Mouse (Mus musculus) MEL (cell line): ENCODE results near the gene Morn3. TPM values are rescaled to one million over a fixed set of nuclear protein-coding genes. Genes with fewer than 3 reads are reported as not detected.

ENCODE experiments used
- DNase-seq: peaks from one replicate; pipeline ENCODE4 v3.0.0; 2011; ENCODE audit warnings: low read depth, low spot score
- H3K27ac ChIP-seq: 2 replicates; pipeline ENCODE4 v1.5.1; 2012; ENCODE audit warnings: low read depth, mild to moderate bottlenecking, control low read depth, low read length, moderate library complexity; ENCODE audit not compliant: control insufficient read depth
- H3K27me3 ChIP-seq, 2 experiments: fragments of 150-350 bp in 1 of 2; sonication (generic) in 1 of 2; 2 replicates each; pipeline ENCODE4 v1.6.1; 2012; ENCODE audit warnings: low read length in 2 of 2, mild to moderate bottlenecking in 2 of 2, improper control_type of control experiment in 1 of 2, moderate library complexity in 1 of 2; ENCODE audit not compliant: insufficient read depth in 2 of 2, control insufficient read depth in 1 of 2
- H3K36me3 ChIP-seq, 2 experiments: 2 replicates each; pipeline ENCODE4 v1.6.1; 2012 to 2014; ENCODE audit warnings: low read length in 2 of 2, improper control_type of control experiment in 1 of 2, inconsistent platforms in 1 of 2, mild to moderate bottlenecking in 1 of 2; ENCODE audit not compliant: insufficient read depth in 2 of 2, control insufficient read depth in 1 of 2
- H3K4me1 ChIP-seq, 2 experiments: fragments of 150-350 bp in 1 of 2; sonication (generic) in 1 of 2; 2 replicates each; pipeline ENCODE4 v1.6.1; 2012; ENCODE audit warnings: low read length in 2 of 2, improper control_type of control experiment in 1 of 2, mild to moderate bottlenecking in 1 of 2; ENCODE audit not compliant: insufficient read depth in 2 of 2, control insufficient read depth in 1 of 2
- H3K4me3 ChIP-seq, 2 experiments: fragments of 150-350 bp in 1 of 2; sonication (generic) in 1 of 2; 2 replicates each; pipeline ENCODE4 v1.5.1; 2012; ENCODE audit warnings: low read depth in 2 of 2, low read length in 2 of 2, mild to moderate bottlenecking in 2 of 2, moderate library complexity in 2 of 2, control low read depth in 1 of 2, improper control_type of control experiment in 1 of 2; ENCODE audit not compliant: control insufficient read depth in 1 of 2, insufficient read depth in 1 of 2
- H3K79me2 ChIP-seq: 2 replicates; pipeline ENCODE4 v1.6.1; 2012; ENCODE audit warnings: mild to moderate bottlenecking, low read length, moderate library complexity; ENCODE audit not compliant: control insufficient read depth, poor library complexity, insufficient read depth
- H3K9ac ChIP-seq: 2 replicates; pipeline ENCODE4 v1.6.1; 2012; ENCODE audit warnings: low read depth, mild to moderate bottlenecking, control low read depth, low read length, moderate library complexity; ENCODE audit not compliant: control insufficient read depth, poor library complexity, severe bottlenecking
- H3K9me3 ChIP-seq: fragments of 150-350 bp; sonication (generic); replicated peaks from 2 replicates; pipeline ENCODE4 v1.6.1; 2012; ENCODE audit warnings: mild to moderate bottlenecking, low read length, improper control_type of control experiment, moderate library complexity; ENCODE audit not compliant: insufficient read depth
- BHLHE40 ChIP-seq: IDR thresholded peaks from 2 replicates; pipeline ENCODE4 v1.6.1; 2012; ENCODE audit warnings: low read depth, mild to moderate bottlenecking, inconsistent platforms, low read length, improper control_type of control experiment, borderline replicate concordance
- CTCF ChIP-seq, 3 experiments: IDR thresholded peaks in 2 of 3; conservative IDR thresholded peaks in 1 of 3; 2 replicates each; pipeline ENCODE4 v1.5.1; 2011 to 2012; ENCODE audit warnings: low read length in 3 of 3, low read depth in 2 of 3, mild to moderate bottlenecking in 2 of 3, improper control_type of control experiment in 1 of 3, inconsistent platforms in 1 of 3, mixed read lengths in 1 of 3, moderate library complexity in 1 of 3; ENCODE audit not compliant: control insufficient read depth in 1 of 3, insufficient read depth in 1 of 3, poor library complexity in 1 of 3, severe bottlenecking in 1 of 3
- E2F4 ChIP-seq: IDR thresholded peaks from 2 replicates; pipeline ENCODE4 v1.6.1; 2011; ENCODE audit warnings: low read depth, low read length, improper control_type of control experiment, borderline replicate concordance
- EP300 ChIP-seq, 2 experiments: IDR thresholded peaks; 2 replicates each; pipeline ENCODE4 v1.6.1; 2011; ENCODE audit warnings: improper control_type of control experiment in 2 of 2, low read length in 2 of 2, low read depth in 1 of 2, mild to moderate bottlenecking in 1 of 2
- ETS1 ChIP-seq: IDR thresholded peaks from 2 replicates; pipeline ENCODE4 v1.6.1; 2012; ENCODE audit warnings: low read depth, mild to moderate bottlenecking, inconsistent platforms, low read length, improper control_type of control experiment, moderate library complexity
- GABPA ChIP-seq: IDR thresholded peaks from 2 replicates; pipeline ENCODE4 v1.6.1; 2012; ENCODE audit warnings: low read depth, mild to moderate bottlenecking, inconsistent platforms, low read length, improper control_type of control experiment, moderate library complexity
- GATA1 ChIP-seq: IDR thresholded peaks from 2 replicates; pipeline ENCODE4 v1.6.1; 2011; ENCODE audit warnings: low read depth, low read length, improper control_type of control experiment
- MAFK ChIP-seq: IDR thresholded peaks from 2 replicates; pipeline ENCODE4 v1.6.1; 2011; ENCODE audit warnings: low read depth, mild to moderate bottlenecking, low read length, improper control_type of control experiment, borderline replicate concordance
- MAX ChIP-seq: IDR thresholded peaks from 2 replicates; pipeline ENCODE4 v1.6.1; 2011; ENCODE audit warnings: low read length, improper control_type of control experiment
- MAZ ChIP-seq: IDR thresholded peaks from 2 replicates; pipeline ENCODE4 v1.6.1; 2012; ENCODE audit warnings: low read depth, mild to moderate bottlenecking, inconsistent platforms, low read length, improper control_type of control experiment
- MYB ChIP-seq: IDR thresholded peaks from 2 replicates; pipeline ENCODE4 v1.6.1; 2011; ENCODE audit warnings: mild to moderate bottlenecking, low read depth, low read length, improper control_type of control experiment
- NELFE ChIP-seq: IDR thresholded peaks from 2 replicates; pipeline ENCODE4 v1.6.1; 2011; ENCODE audit warnings: low read depth, low read length, improper control_type of control experiment
- NRF1 ChIP-seq: IDR thresholded peaks from 2 replicates; pipeline ENCODE4 v1.6.1; 2014; ENCODE audit warnings: low read depth, mild to moderate bottlenecking, inconsistent platforms, low read length, improper control_type of control experiment, moderate library complexity; ENCODE audit not compliant: poor library complexity, insufficient read depth, severe bottlenecking
- POLR2A ChIP-seq, 2 experiments: IDR thresholded peaks; 2 replicates each; pipeline ENCODE4 v1.6.1; 2011 to 2012; ENCODE audit warnings: low read length in 2 of 2, mild to moderate bottlenecking in 2 of 2, control low read depth in 1 of 2, improper control_type of control experiment in 1 of 2, low read depth in 1 of 2, moderate library complexity in 1 of 2; ENCODE audit not compliant: control insufficient read depth in 1 of 2, insufficient read depth in 1 of 2, poor library complexity in 1 of 2
- POLR2AphosphoS2 ChIP-seq: IDR thresholded peaks from 2 replicates; pipeline ENCODE4 v1.6.1; 2011; ENCODE audit warnings: low read length, improper control_type of control experiment
- RCOR1 ChIP-seq: IDR thresholded peaks from 2 replicates; pipeline ENCODE4 v1.6.1; 2012; ENCODE audit warnings: low read depth, mild to moderate bottlenecking, inconsistent platforms, low read length, improper control_type of control experiment
- SIN3A ChIP-seq: IDR thresholded peaks from 2 replicates; pipeline ENCODE4 v1.6.1; 2012; ENCODE audit warnings: low read length, improper control_type of control experiment, inconsistent platforms
- TAL1 ChIP-seq: IDR thresholded peaks from 2 replicates; pipeline ENCODE4 v1.6.1; 2012; ENCODE audit warnings: mild to moderate bottlenecking, inconsistent platforms, low read length, moderate library complexity, mixed read lengths
- TBP ChIP-seq: IDR thresholded peaks from 2 replicates; pipeline ENCODE4 v1.8.0; 2011; ENCODE audit warnings: low read depth, low read length, improper control_type of control experiment
- TCF12 ChIP-seq: IDR thresholded peaks from 2 replicates; pipeline ENCODE4 v1.6.1; 2014; ENCODE audit warnings: low read depth, mild to moderate bottlenecking, inconsistent platforms, low read length, improper control_type of control experiment, moderate library complexity
- UBTF ChIP-seq: IDR thresholded peaks from 2 replicates; pipeline ENCODE4 v1.6.1; 2012; ENCODE audit warnings: low read depth, mild to moderate bottlenecking, inconsistent platforms, low read length, improper control_type of control experiment, moderate library complexity, borderline replicate concordance; ENCODE audit not compliant: insufficient read depth
- ZNF384 ChIP-seq: IDR thresholded peaks from 2 replicates; pipeline ENCODE4 v1.6.1; 2012; ENCODE audit warnings: low read depth, mild to moderate bottlenecking, inconsistent platforms, low read length, improper control_type of control experiment
- polyA plus RNA-seq, 2 experiments: library from polyadenylated mRNA; stranded (reverse) in 1 of 2; unstranded in 1 of 2; fragments of >175 nt in 1 of 2; fragments of >200 nt in 1 of 2; gene quantifications; 2 replicates each; pipeline versions ENCODE4 v1.2.1 to v1.2.4; 2012; ENCODE audit warnings: low replicate concordance in 2 of 2, low read depth in 1 of 2; ENCODE audit not compliant: insufficient read length in 2 of 2, insufficient read depth in 1 of 2, missing spikeins in 1 of 2
- total RNA-seq: library from RNA; depleted of rRNA; stranded (reverse); fragments of 300-350 nt; gene quantifications from 2 replicates; pipeline ENCODE4 v1.2.3, GENCODE M21; 2012

Gene Morn3
- total and polyA plus RNA-seq, 3 experiments: not detected

DNA sequence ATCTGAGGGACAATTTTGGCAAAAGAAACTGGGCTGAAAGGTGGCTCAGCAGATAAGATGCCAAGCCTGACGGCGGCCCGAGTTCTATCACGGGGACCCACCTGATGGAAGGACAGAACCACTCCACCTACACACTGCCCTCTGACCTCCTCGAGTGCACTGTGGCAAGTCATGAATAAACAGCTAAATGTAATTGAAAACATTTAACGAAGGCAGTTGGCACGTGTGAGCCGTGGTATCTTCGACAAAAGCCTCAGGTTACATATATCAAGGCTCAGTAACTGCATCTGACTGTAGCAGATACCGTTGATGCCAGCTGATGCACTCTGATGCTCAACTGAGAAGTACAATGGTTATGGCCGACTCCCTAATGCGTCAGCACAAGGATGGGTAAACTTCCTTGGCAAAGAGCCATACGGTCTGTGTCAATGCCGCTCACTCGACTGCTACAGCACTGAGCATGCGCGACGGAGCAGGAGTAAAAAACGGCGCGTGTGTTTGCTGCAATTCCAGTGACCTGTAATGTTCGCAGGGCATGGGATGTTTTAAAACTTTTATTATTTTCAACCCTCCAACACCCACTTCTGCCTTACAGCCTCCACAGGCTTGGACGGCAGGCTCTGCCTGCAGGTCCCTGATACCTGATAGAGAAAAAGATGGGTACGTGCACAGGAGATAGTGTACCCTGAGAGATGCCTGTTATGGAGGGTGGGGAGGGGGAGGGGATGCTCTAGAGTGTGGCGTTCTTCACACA lies 47.6 kb upstream of the Morn3 start (continued):
- TF ChIP-seq MAFK (no peak), TBP (peak; percentile 64; the same call in 1 of the 2 replicates), CTCF (IDR thresholded peaks at IDR 0.05 in 2 of 3, conservative IDR thresholded peaks at IDR 0.05 in 1 of 3; ENCODE audit: control insufficient read depth in 1 of 3, insufficient read depth in 1 of 3, low read depth in 2 of 3, low read length in 3 of 3, poor library complexity in 1 of 3, severe bottlenecking in 1 of 3) (no peak), UBTF (no peak), POLR2AphosphoS2 (peak; percentile 36; the same call in 1 of the 2 replicates)

DNA sequence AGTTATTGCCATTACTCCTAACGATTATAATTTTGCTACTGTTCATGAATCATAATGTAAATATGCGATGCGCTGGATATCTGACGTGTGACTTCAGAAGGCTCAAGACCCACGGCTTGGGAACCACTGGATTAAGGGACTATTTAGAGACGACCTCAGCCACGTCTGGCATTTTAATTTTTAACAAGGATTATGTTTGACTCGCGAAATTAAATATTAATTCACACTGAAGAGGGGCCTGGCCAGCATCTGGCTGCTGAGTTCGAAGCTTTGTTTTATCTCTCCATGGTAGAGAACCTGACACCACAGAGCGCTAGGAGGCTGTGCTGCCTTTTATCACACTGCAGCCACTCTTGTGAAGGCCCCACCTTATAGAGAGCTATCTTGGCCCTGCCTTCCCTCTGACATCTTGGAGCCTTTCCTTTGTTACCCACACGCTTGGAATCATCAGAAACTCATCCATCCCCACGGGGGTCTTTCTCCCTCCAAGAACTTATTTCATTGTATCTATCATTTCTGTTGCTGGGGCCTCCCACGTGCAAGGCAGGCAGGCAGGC lies 46.3 kb upstream of the Morn3 start:
- Histone ChIP-seq H3K36me3 (peaks cover 0 to 20% of the 10 kb centered on the region in 2 experiments; a peak in 2 of 4 replicates), H3K79me2 (no peaks in the 10 kb centered on the region), H3K27me3 (no peaks in the 10 kb centered on the region), H3K9me3 (no peaks in the 10 kb centered on the region), H3K4me1 (peaks cover 6 to 22% of the 10 kb centered on the region in 2 experiments; a peak in 3 of 4 replicates), H3K9ac (peak overlapping the region; percentile 45), H3K27ac (peak overlapping the region; percentile 81), H3K4me3 (peak overlapping the region in 1 of 2 experiments; percentile 14; a peak in 2 of 4 replicates)
- peak; percentile 65 for TF ChIP-seq TBP
- TF ChIP-seq BHLHE40: no peak
- peak; percentile 70 to 80; a peak in 3 of 4 replicates for TF ChIP-seq EP300 (IDR thresholded peaks at IDR 0.05; ENCODE audit: low read depth in 1 of 2, low read length in 2 of 2)
- peak; percentile 81 for TF ChIP-seq TAL1
- TF ChIP-seq NELFE: no peak
- no peak for TF ChIP-seq ZNF384
- TF ChIP-seq SIN3A: no peak
- TF ChIP-seq RCOR1: no peak
- no peak for TF ChIP-seq NRF1
- no peak for TF ChIP-seq CTCF (IDR thresholded peaks at IDR 0.05 in 2 of 3, conservative IDR thresholded peaks at IDR 0.05 in 1 of 3; ENCODE audit: control insufficient read depth in 1 of 3, insufficient read depth in 1 of 3, low read depth in 2 of 3, low read length in 3 of 3, poor library complexity in 1 of 3, severe bottlenecking in 1 of 3)
- TF ChIP-seq GATA1: peak; percentile 88
- no peak for TF ChIP-seq MYB
- TF ChIP-seq MAX: no peak
- TF ChIP-seq MAZ: no peak
- TF ChIP-seq POLR2A (IDR thresholded peaks at IDR 0.05; ENCODE audit: control insufficient read depth in 1 of 2, insufficient read depth in 1 of 2, low read depth in 1 of 2, low read length in 2 of 2, poor library complexity in 1 of 2): peak in 1 of 2 experiments; percentile 49; a peak in 1 of 4 replicates
- peak; percentile 87 for TF ChIP-seq TCF12
- TF ChIP-seq GABPA: no peak
- no peak for TF ChIP-seq E2F4
- peak; percentile 56; the same call in 1 of the 2 replicates for TF ChIP-seq ETS1
- peak; percentile 91 for DNase-seq
